Mouse (Mus musculus) brain, adult 2 months (tissue): ENCODE data around the gene Heg1.

ENCODE experiments used
- DNase-seq: peaks from one replicate; pipeline ENCODE4 v3.0.0; 2011; ENCODE audit warnings: low read depth, low spot score

Gene Heg1

GRCm38 (mm10) chr16:33676347-33677312 is 7.5 kb upstream of the Heg1 start:
- no peak for DNase-seq

GRCm38 (mm10) chr16:33677313-33677690 is 6.9 kb upstream of the Heg1 start:
- DNase-seq, result no peak

GRCm38 (mm10) chr16:33677901-33678300 is 6.3 kb upstream of the Heg1 start:
- DNase-seq, result no peak

GRCm38 (mm10) chr16:33680271-33680670 is 3.9 kb upstream of the Heg1 start:
- DNase-seq, result no peak

GRCm38 (mm10) chr16:33680816-33681215 is 3.4 kb upstream of the Heg1 start:
- no peak for DNase-seq

- no peak for DNase-seq
Measured at GRCm38 (mm10) chr16:33681661-33682060, 2.5 kb upstream of the Heg1 start.

GRCm38 (mm10) chr16:33682651-33683050 is 1.5 kb upstream of the Heg1 start:
- no peak for DNase-seq

- DNase-seq, result no peak
Measured at GRCm38 (mm10) chr16:33683206-33684161, 686 bp upstream of the Heg1 start.

GRCm38 (mm10) chr16:33684703-33685701 is 832 bp downstream of the Heg1 start:
- DNase-seq, result no peak

- DNase-seq, result no peak
Measured at GRCm38 (mm10) chr16:33686056-33686455, 1.9 kb downstream of the Heg1 start.

- DNase-seq, result no peak
Measured at GRCm38 (mm10) chr16:33687724-33688123, 3.6 kb downstream of the Heg1 start.

GRCm38 (mm10) chr16:33690975-33691747 is 7.0 kb downstream of the Heg1 start:
- no peak for DNase-seq

- no peak for DNase-seq
Measured at GRCm38 (mm10) chr16:33693553-33693952, 9.4 kb downstream of the Heg1 start.

GRCm38 (mm10) chr16:33696811-33697575 is 12.8 kb downstream of the Heg1 start:
- peak; percentile 60 for DNase-seq

- DNase-seq, result no peak
Measured at GRCm38 (mm10) chr16:33697576-33698276, 13.6 kb downstream of the Heg1 start.

GRCm38 (mm10) chr16:33698277-33698790 is 14.2 kb downstream of the Heg1 start:
- DNase-seq, result no peak

GRCm38 (mm10) chr16:33700584-33700983 is 16.4 kb downstream of the Heg1 start:
- peak; percentile 54 for DNase-seq

- peak; percentile 61 for DNase-seq
Measured at GRCm38 (mm10) chr16:33701872-33702271, 17.7 kb downstream of the Heg1 start.

- DNase-seq, result peak; percentile 81
Measured at GRCm38 (mm10) chr16:33704289-33704688, 20.1 kb downstream of the Heg1 start.
